Comparison of ENCODE assay signal across 8 mouse cellular contexts in the genomic region with DNA sequence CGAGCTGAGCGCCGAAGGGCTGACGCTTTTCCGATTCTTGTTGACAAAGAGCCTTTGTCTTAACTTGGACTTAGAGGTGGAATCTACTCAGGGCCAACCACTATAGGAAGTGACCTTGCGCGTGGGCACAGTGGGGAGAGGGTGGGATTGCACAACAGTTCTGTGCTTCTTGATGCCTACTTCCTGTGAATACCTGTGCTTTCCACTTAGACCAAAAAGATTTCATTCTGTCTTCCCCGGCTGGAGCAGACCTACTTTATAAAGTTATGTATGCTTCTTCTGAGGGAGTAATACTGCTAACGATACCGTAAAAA. TPM values are rescaled to one million over a fixed set of nuclear protein-coding genes. Genes with fewer than 3 reads are reported as not detected.
DNase-seq lines count a peak whose midpoint lies in the region; ATAC-seq and TF ChIP-seq lines count a peak whose summit lies in the region.

Traip (plus strand) TSS at position 215 of the 314 bp plus-strand sequence.

- intact Hi-C loops in heart, postnatal 10 days (cut with DNase I), result no loop called here
- intact Hi-C loops in gastrocnemius, postnatal 14 days (cut with DNase I; ENCODE audit: low total_unique reads), result loop anchor here (5.0 kb wide), 2 partner anchors 33 to 48 kb away; no protein-coding TSS in a partner anchor

- H3ac ChIP-seq in C2C12 (ENCODE audit: control insufficient read depth, insufficient read length, low read depth), result peak within 1 kb of the TSS; percentile 80

- no peak for TF ChIP-seq CTCF in C2C12 (IDR thresholded peaks at IDR 0.05; ENCODE audit: control insufficient read depth, insufficient read depth, insufficient read length)

- H3K4me1 ChIP-seq in heart, embryonic 12.5 days (replicated peaks), result peaks cover 13% of the 10 kb centered on the region
- peaks cover 20% of the 10 kb centered on the region for H3K4me1 ChIP-seq in forebrain, embryonic 12.5 days
- peaks cover 14% of the 10 kb centered on the region for H3K4me1 ChIP-seq in limb, embryonic 15.5 days

- H3K9ac ChIP-seq in heart, embryonic 12.5 days, result peak within 1 kb of the TSS; percentile 73
- H3K9ac ChIP-seq in forebrain, embryonic 12.5 days, result peak within 1 kb of the TSS; percentile 62
- H3K9ac ChIP-seq in limb, embryonic 15.5 days, result peak within 1 kb of the TSS; percentile 54

- peaks cover 41% of the 10 kb centered on the region for H3K79me2 ChIP-seq in C2C12 (ENCODE audit: control insufficient read depth, insufficient read depth)

- peak within 1 kb of the TSS; percentile 86 for H3K4me3 ChIP-seq in heart, embryonic 12.5 days
- H3K4me3 ChIP-seq in C2C12 (ENCODE audit: insufficient read depth, poor library complexity, severe bottlenecking), result peak within 1 kb of the TSS; percentile 78
- peak within 1 kb of the TSS; percentile 66 for H3K4me3 ChIP-seq in forebrain, embryonic 12.5 days (replicated peaks)
- H3K4me3 ChIP-seq in limb, embryonic 15.5 days, result peak within 1 kb of the TSS; percentile 68

- peak within 1 kb of the TSS; percentile 64 for H3K27ac ChIP-seq in heart, embryonic 12.5 days (ENCODE audit: poor library complexity, severe bottlenecking)
- H3K27ac ChIP-seq in forebrain, embryonic 12.5 days, result peak within 1 kb of the TSS; percentile 89
- peak within 1 kb of the TSS; percentile 75 for H3K27ac ChIP-seq in limb, embryonic 15.5 days

- H3K4me2 ChIP-seq in heart, embryonic 12.5 days, result peak within 1 kb of the TSS; percentile 79
- peak within 1 kb of the TSS; percentile 63 for H3K4me2 ChIP-seq in forebrain, embryonic 12.5 days
- H3K4me2 ChIP-seq in limb, embryonic 15.5 days, result peak within 1 kb of the TSS; percentile 64

- peaks cover 26% of the 10 kb centered on the region for H3K79me3 ChIP-seq in C2C12 (ENCODE audit: low read depth)

- H3K36me3 ChIP-seq in heart, embryonic 12.5 days, result no peaks in the 10 kb centered on the region
- no peaks in the 10 kb centered on the region for H3K36me3 ChIP-seq in C2C12 (ENCODE audit: control insufficient read depth, insufficient read depth)
- H3K36me3 ChIP-seq in forebrain, embryonic 12.5 days (replicated peaks), result 0 out of 2 replicates have a peak, but pooled peaks cover 6% of the 10 kb centered on the region
- H3K36me3 ChIP-seq in limb, embryonic 15.5 days, result no peaks in the 10 kb centered on the region

- H3K27me3 ChIP-seq in heart, embryonic 12.5 days (replicated peaks), result 0 out of 2 replicates have a peak, but pooled peaks cover 3% of the 10 kb centered on the region
- H3K27me3 ChIP-seq in C2C12 (ENCODE audit: control insufficient read depth, insufficient read depth, insufficient read length), result no peaks in the 10 kb centered on the region
- H3K27me3 ChIP-seq in forebrain, embryonic 12.5 days, result no peaks in the 10 kb centered on the region
- H3K27me3 ChIP-seq in limb, embryonic 15.5 days, result no peaks in the 10 kb centered on the region

- 87% methylated on average over 10 of the region's 10 CpGs for WGBS in heart, embryonic 12.5 days
- 92% methylated on average over 10 of the region's 10 CpGs for WGBS in forebrain, embryonic 12.5 days
- 85% methylated on average over 10 of the region's 10 CpGs for WGBS in limb, embryonic 15.5 days

- no peaks in the 10 kb centered on the region for H3K9me3 ChIP-seq in heart, embryonic 12.5 days (replicated peaks)
- H3K9me3 ChIP-seq in forebrain, embryonic 12.5 days, result no peaks in the 10 kb centered on the region
- H3K9me3 ChIP-seq in limb, embryonic 15.5 days, result no peaks in the 10 kb centered on the region

- no peak for DNase-seq in heart, postnatal 10 days
- no peak for DNase-seq in adipocyte (ENCODE audit: low spot score)
- no peak for DNase-seq in embryo, embryonic 10 days (ENCODE audit: low spot score)
- no peak for DNase-seq in gastrocnemius, postnatal 14 days

- no peak for ATAC-seq in heart, embryonic 12.5 days (ENCODE audit: insufficient number of reproducible peaks, low FRiP score)
- ATAC-seq in forebrain, embryonic 12.5 days (ENCODE audit: low FRiP score), result no peak
- ATAC-seq in limb, embryonic 15.5 days (ENCODE audit: insufficient number of reproducible peaks, low FRiP score, low TSS enrichment, low read depth), result no peak

TF ChIP-seq in C2C12, 6 proteins besides CTCF, POLR2A, EP300 and RAD21:
- TF ChIP-seq MYOD1 (IDR thresholded peaks at IDR 0.05; ENCODE audit: control insufficient read depth, insufficient read length, low read depth) (no peak), MYOG (IDR thresholded peaks at IDR 0.05; ENCODE audit: control insufficient read depth, extremely low read depth, insufficient read length) (no peak), FOSL1 (IDR thresholded peaks at IDR 0.05; ENCODE audit: insufficient read depth, low read length, poor library complexity, severe bottlenecking) (no peak), MAX (IDR thresholded peaks at IDR 0.05) (no peak), CEBPB (IDR thresholded peaks at IDR 0.05; ENCODE audit: low read depth) (no peak), USF1 (IDR thresholded peaks at IDR 0.05; ENCODE audit: low read depth) (no peak)

RNA-seq across cellular contexts. Expression of gene Traip, which starts in this region (rescaled TPM):
- 12.4 and 13.1 TPM in 2 replicates for polyA plus RNA-seq in heart, embryonic 12.5 days (2016; fragmentation: Nextera tagmentation; extraction: Ambion mirVana)
- 1 to 10 TPM; 3.3 to 4.0 TPM for total RNA-seq in heart, postnatal 10 days (2021)
- 18.5 TPM for polyA plus RNA-seq in C2C12 (2012; fragmentation: generic; extraction: Trizol)
- 30.6 and 32.3 TPM in 2 replicates for polyA plus RNA-seq in forebrain, embryonic 12.5 days (2016; fragmentation: Nextera tagmentation; extraction: Ambion mirVana)
- polyA plus RNA-seq in limb, embryonic 15.5 days (2015; fragmentation: Nextera tagmentation; extraction: Ambion mirVana), result 16.1 and 19.5 TPM in 2 replicates
- 1 to 10 TPM in 1 of 2 experiments, under 1 TPM in 1; 0.97 to 1.1 TPM for total RNA-seq in gastrocnemius, postnatal 14 days (2021)
